Mouse (Mus musculus): ENCODE data around the gene Olfr685. TPM values are rescaled to one million over a fixed set of nuclear protein-coding genes. Genes with fewer than 3 reads are reported as not detected.

Gene Olfr685
- polyA plus RNA-seq, 1 experiment from 2014 or later: not detected

Other genes with a start within 250 kb of the Olfr685 start
- gene Olfr670, start 223.4 kb downstream of the Olfr685 start, polyA plus RNA-seq (2016; fragmentation: Nextera tagmentation; extraction: Ambion mirVana): not detected in 2 replicates
- gene Olfr671, start 206.9 kb downstream of the Olfr685 start, polyA plus RNA-seq (2016; fragmentation: Nextera tagmentation; extraction: Ambion mirVana): not detected in 2 replicates
- gene Olfr672, start 184.0 kb downstream of the Olfr685 start, polyA plus RNA-seq (2016; fragmentation: Nextera tagmentation; extraction: Ambion mirVana): not detected in 2 replicates
- gene Olfr675, start 157.6 kb downstream of the Olfr685 start, polyA plus RNA-seq (2016; fragmentation: Nextera tagmentation; extraction: Ambion mirVana): not detected in 2 replicates
- not detected in 2 replicates for gene Olfr676, start 153.3 kb downstream of the Olfr685 start, polyA plus RNA-seq (2016; fragmentation: Nextera tagmentation; extraction: Ambion mirVana)
- gene Olfr677, start 134.6 kb downstream of the Olfr685 start, polyA plus RNA-seq (2016; fragmentation: Nextera tagmentation; extraction: Ambion mirVana): not detected in 2 replicates
- not detected in 2 replicates for gene Olfr678, start 121.5 kb downstream of the Olfr685 start, polyA plus RNA-seq (2016; fragmentation: Nextera tagmentation; extraction: Ambion mirVana)
- not detected in 2 replicates for gene Olfr679, start 104.8 kb downstream of the Olfr685 start, polyA plus RNA-seq (2016; fragmentation: Nextera tagmentation; extraction: Ambion mirVana)
- gene Olfr680-ps1, start 93.2 kb downstream of the Olfr685 start, polyA plus RNA-seq (2016; fragmentation: Nextera tagmentation; extraction: Ambion mirVana): not detected in 2 replicates
- gene Olfr681, start 69.2 kb downstream of the Olfr685 start, polyA plus RNA-seq (2016; fragmentation: Nextera tagmentation; extraction: Ambion mirVana): not detected in 2 replicates
- not detected in 2 replicates for gene Olfr683, start 39.0 kb downstream of the Olfr685 start, polyA plus RNA-seq (2016; fragmentation: Nextera tagmentation; extraction: Ambion mirVana)
- not detected in 2 replicates for gene Olfr684, start 22.4 kb downstream of the Olfr685 start, polyA plus RNA-seq (2016; fragmentation: Nextera tagmentation; extraction: Ambion mirVana)
- not detected in 2 replicates for gene Olfr686, start 21.5 kb upstream of the Olfr685 start, polyA plus RNA-seq (2016; fragmentation: Nextera tagmentation; extraction: Ambion mirVana)
- not detected in 2 replicates for gene Olfr688, start 102.1 kb upstream of the Olfr685 start, polyA plus RNA-seq (2016; fragmentation: Nextera tagmentation; extraction: Ambion mirVana)
- gene Olfr689, start 125.2 kb upstream of the Olfr685 start, polyA plus RNA-seq (2016; fragmentation: Nextera tagmentation; extraction: Ambion mirVana): not detected in 2 replicates
- gene Olfr690, start 148.1 kb upstream of the Olfr685 start, polyA plus RNA-seq (2016; fragmentation: Nextera tagmentation; extraction: Ambion mirVana): not detected in 2 replicates
- 0.11 TPM in 1 of 2 replicates, not detected in the other for gene Olfr691, start 156.3 kb upstream of the Olfr685 start, polyA plus RNA-seq (2016; fragmentation: Nextera tagmentation; extraction: Ambion mirVana)
- not detected in 2 replicates for gene Olfr692, start 182.2 kb upstream of the Olfr685 start, polyA plus RNA-seq (2016; fragmentation: Nextera tagmentation; extraction: Ambion mirVana)
- gene Gm5901, start 189.0 kb upstream of the Olfr685 start, polyA plus RNA-seq (2016; fragmentation: Nextera tagmentation; extraction: Ambion mirVana): not detected in 2 replicates
- gene Fam160a2, start 214.0 kb upstream of the Olfr685 start, polyA plus RNA-seq (2016; fragmentation: Nextera tagmentation; extraction: Ambion mirVana): 45.0 and 47.5 TPM in 2 replicates
- 0.06 and 0.09 TPM in 2 replicates for gene Cnga4, start 218.6 kb upstream of the Olfr685 start, polyA plus RNA-seq (2016; fragmentation: Nextera tagmentation; extraction: Ambion mirVana)
- 0.53 and 0.69 TPM in 2 replicates for gene Cckbr, start 239.7 kb upstream of the Olfr685 start, polyA plus RNA-seq (2016; fragmentation: Nextera tagmentation; extraction: Ambion mirVana)

All from forebrain, embryonic 10.5 days (tissue).